Mouse (Mus musculus) cerebellum, adult 2 months (tissue): ENCODE results near the gene Vmn2r94.

Experiments used
- CTCF ChIP-seq: fragments of 200-500 bp; IDR thresholded peaks from 2 replicates; pipeline ENCODE4 v1.5.1; 2011; ENCODE audit warnings: low read depth, mild to moderate bottlenecking, control low read depth, low read length, moderate library complexity, borderline replicate concordance; ENCODE audit not compliant: insufficient read depth
- POLR2A ChIP-seq: fragments of 200-500 bp; IDR thresholded peaks from 2 replicates; pipeline ENCODE4 v1.6.1; 2011; ENCODE audit warnings: low read length, control low read depth, borderline replicate concordance; ENCODE audit not compliant: insufficient read depth

- TF ChIP-seq CTCF, result no peak
- TF ChIP-seq POLR2A, result no peak
Measured at GRCm38 (mm10) chr17:18323031-18323430, 45.5 kb upstream of the Vmn2r94 start.
